Mouse (Mus musculus): ENCODE results near the gene Pfn2.
"Not testable (repeated sequence)": the region's sequence is repeated elsewhere in the genome, so short reads cannot be mapped to it uniquely, and the experiment has no call there.

Gene Pfn2

GRCm38 (mm10) chr3:57847760-57848185 lies at the start of gene Pfn2:
Gene Pfn2, minus strand, starts transcription at chr3:57848079.
- peak; percentile 51 for DNase-seq

GRCm38 (mm10) chr3:57882945-57883344 lies 35.1 kb upstream of the Pfn2 start:
- DNase-seq = no peak

GRCm38 (mm10) chr3:57846912-57847759 lies 743 bp downstream of the Pfn2 start:
- peak; percentile 49 for DNase-seq

- no peak for DNase-seq
Observed at GRCm38 (mm10) chr3:57846662-57846911, 1.3 kb downstream of the Pfn2 start.

GRCm38 (mm10) chr3:57845786-57846661 lies 1.9 kb downstream of the Pfn2 start:
- no peak for DNase-seq

- no peak for DNase-seq
Observed at GRCm38 (mm10) chr3:57843775-57844174, 4.1 kb downstream of the Pfn2 start.

GRCm38 (mm10) chr3:57836911-57837310 lies 11.0 kb downstream of the Pfn2 start:
- no peak for DNase-seq

- no peak for DNase-seq
Observed at GRCm38 (mm10) chr3:57833585-57833984, 14.3 kb downstream of the Pfn2 start.

- no peak for DNase-seq
Observed at GRCm38 (mm10) chr3:57825866-57826265, 22.0 kb downstream of the Pfn2 start.

GRCm38 (mm10) chr3:57815447-57815846 lies 32.4 kb downstream of the Pfn2 start:
- DNase-seq = no peak

GRCm38 (mm10) chr3:57795071-57795470 lies 52.8 kb downstream of the Pfn2 start:
- not testable (repeated sequence) for DNase-seq

Data from kidney, adult 11 months (tissue).